Mouse (Mus musculus): ENCODE data around the gene Pbx3.

- no peak for TF ChIP-seq CTCF (IDR thresholded peaks at IDR 0.05; ENCODE audit: low read depth, low read length)
- peak; percentile 10 for TF ChIP-seq POLR2A (IDR thresholded peaks at IDR 0.05; ENCODE audit: insufficient read depth, low read length)
- TF ChIP-seq EP300 (IDR thresholded peaks at IDR 0.05; ENCODE audit: insufficient read depth, low read depth, low read length) = no peak
These were observed at the start of gene Pbx3 for GRCm38 (mm10) chr2:34372305-34373301.
